Mouse (Mus musculus) gastrocnemius, postnatal 25 days (tissue): ENCODE results near the gene P4ha1. TPM values are rescaled to one million over a fixed set of nuclear protein-coding genes. Genes with fewer than 3 reads are reported as not detected.

Source experiments
- DNase-seq: peaks from one replicate; pipeline ENCODE4 v3.0.0; 2022
- total RNA-seq, 2 experiments: library from RNA; stranded (reverse); gene quantifications; 1 replicate in 1 of 2; 2 replicates in 1 of 2; pipeline ENCODE4 v1.2.3; 2021

The P4ha1 gene
- total RNA-seq, 2 experiments from 2014 or later, result 26.2 to 27.3 TPM

DNA sequence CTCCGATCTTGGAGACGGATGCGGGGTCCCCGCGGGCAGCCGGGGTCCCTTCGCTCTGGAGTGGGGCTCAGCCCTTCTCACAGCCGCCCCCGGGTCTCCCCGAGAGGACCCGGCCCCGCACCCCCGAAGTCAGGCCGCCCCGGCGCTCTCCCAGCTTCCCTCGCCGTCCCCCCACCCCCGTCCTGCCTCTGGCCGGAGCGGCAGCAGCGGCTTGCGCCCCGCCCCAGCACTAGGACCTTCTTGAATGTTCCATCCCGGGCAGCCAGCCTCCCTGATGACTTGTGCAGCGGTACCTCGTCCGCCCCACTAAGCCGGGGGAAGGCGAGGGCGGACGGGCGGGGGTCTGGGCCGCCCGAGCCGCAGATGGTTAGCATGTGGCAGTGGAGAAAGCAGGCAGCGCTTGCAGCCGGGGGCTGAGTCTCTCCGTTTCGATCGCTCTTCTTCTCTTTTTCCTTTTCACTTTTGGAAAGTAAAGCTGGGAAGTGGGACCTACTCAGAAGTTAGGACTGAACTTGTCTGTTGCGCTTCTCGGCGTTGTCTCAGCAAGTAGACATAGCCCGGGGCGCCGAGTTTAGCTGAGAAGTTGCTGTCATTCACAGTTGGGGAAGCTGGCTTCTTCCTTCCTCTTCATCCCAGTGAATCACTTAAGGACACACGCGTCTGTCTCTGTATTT lies 529 bp downstream of the P4ha1 start:
- DNase-seq, result no peak

DNA sequence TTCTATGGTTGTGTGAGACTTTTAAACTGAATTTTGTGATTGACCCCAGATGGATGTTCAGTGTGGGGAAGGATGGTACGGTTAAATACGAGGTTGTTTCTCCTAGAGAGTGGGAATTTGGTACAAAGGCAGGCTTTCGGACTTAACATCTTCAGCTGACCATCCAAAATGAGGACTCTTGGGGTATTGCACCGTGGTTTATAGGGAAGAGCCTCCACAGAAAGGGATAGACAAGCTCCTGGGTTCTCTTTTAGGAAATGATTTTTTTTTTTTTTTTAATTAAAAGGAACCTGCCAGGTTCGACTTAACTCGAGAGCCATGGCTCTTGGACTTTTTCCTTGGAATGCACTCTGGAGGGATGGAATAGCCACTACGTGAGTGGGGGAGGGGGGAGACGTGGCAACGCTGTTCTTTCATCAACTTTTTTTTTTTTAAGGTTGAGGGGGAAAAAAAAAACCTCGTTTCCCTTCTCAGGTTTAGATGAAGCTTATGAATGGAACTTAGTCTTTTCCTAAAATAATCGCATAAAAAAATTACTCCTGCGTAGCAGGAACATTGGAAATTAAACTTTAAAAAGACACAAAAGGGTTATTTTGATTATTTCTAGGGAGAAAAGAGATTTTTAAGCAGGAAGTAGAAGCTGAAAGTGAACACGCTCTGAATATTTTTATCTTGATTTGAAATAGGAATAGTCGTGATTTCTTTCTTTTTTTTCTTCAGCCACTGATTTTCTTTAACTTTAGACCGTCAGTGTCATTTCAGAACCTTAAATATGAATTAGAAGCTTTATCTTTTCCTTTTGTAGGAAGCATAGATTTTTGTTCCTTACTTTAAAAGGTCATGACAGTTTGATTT lies 1.4 kb downstream of the P4ha1 start:
- DNase-seq, result no peak

DNA sequence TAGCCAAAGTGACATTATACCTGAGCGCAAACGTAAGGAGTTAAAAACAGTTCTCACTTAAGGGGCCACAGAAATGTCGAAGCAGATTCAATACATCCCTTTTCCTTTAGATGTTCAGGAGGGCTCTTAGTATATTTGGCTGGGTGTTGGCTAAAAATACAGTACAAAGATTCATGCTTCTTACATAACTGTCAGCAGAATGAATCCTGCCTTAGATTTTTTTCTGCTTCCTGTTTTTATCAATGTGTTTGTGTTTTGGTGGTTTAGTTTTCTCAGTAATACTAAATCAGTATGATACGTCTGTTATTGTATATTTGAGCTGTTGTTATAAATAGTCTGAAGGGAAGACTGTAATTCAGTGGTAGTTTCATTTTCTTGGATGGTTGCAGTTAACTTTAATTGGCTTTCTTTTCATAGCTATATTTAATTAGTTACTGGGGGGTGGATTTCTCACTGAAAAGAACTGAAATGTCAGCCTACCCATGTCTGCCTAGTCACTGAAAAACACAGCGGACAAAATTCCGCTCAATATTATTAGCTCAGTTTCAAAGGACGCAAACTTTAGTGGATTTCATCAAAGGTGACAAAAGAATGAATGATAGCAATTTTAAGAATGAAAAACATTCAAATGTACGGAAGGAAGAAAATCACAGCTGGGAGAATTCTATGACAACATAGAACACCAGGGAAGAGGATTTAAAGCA lies 3.7 kb downstream of the P4ha1 start:
- DNase-seq, result no peak

GRCm38 (mm10) chr10:59327316-59327710 lies 4.2 kb downstream of the P4ha1 start:
- no peak for DNase-seq

- no peak for DNase-seq
Observed at GRCm38 (mm10) chr10:59331546-59332256, 8.6 kb downstream of the P4ha1 start.

- no peak for DNase-seq
Observed at GRCm38 (mm10) chr10:59333400-59333799, 10.3 kb downstream of the P4ha1 start.

- DNase-seq, result peak; percentile 44
Observed at GRCm38 (mm10) chr10:59334899-59335798, 12.1 kb downstream of the P4ha1 start.

DNA sequence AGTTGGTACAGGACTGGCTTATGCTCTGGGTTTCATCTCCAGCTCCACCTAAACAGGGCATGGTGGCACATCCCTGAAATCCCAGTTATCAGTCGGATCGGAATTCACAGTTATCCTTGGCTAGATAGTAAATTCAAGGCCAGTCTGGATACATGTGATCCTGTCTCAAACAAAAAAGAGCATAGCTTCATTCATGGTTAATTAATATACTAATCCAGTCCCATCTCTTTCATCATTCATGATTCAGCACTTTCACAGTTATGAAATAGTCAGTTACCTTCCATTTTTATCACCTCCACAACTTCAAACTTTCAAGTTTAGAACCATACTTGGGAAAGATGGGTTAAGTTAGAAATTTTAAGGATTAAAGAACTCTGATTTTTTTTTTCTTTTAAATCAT lies 13.0 kb downstream of the P4ha1 start:
- no peak for DNase-seq

DNA sequence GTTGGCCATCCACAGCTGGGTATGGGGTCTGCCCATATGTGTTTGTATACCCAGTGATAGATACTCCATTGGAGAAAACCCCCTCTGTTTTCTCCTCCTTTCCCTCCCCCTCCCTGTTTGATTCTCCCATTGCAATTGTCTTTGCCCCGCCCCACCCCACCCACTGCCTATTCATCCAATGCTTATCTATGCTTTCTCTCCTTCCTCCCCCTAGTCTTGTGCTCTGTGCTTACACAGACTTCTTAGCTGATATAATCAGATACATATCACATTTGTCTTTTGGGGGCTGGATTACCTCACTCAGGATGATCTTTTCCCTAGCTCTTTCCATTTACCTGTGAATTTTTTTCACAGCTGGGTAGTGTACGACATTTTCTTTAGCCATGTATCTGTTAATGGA lies 23.5 kb downstream of the P4ha1 start:
- no peak for DNase-seq

DNA sequence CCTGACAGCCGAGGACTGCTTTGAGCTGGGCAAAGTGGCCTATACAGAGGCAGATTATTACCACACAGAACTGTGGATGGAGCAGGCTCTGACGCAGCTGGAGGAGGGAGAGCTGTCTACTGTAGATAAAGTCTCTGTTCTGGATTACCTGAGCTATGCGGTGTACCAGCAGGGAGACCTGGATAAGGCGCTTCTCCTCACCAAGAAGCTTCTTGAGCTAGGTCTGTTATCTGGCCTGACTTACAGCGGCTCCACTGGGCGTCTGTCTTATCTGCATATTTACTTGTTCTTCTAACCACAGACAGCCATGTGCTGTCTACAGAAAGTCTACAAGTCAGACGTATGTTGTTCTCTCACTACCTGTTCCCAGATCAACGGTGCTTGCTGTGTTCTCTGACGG lies 25.1 kb downstream of the P4ha1 start:
- DNase-seq, result no peak

- no peak for DNase-seq
Observed at GRCm38 (mm10) chr10:59349536-59349935, 26.4 kb downstream of the P4ha1 start.

- DNase-seq, result no peak
Observed at GRCm38 (mm10) chr10:59353065-59353464, 30.0 kb downstream of the P4ha1 start.

DNA sequence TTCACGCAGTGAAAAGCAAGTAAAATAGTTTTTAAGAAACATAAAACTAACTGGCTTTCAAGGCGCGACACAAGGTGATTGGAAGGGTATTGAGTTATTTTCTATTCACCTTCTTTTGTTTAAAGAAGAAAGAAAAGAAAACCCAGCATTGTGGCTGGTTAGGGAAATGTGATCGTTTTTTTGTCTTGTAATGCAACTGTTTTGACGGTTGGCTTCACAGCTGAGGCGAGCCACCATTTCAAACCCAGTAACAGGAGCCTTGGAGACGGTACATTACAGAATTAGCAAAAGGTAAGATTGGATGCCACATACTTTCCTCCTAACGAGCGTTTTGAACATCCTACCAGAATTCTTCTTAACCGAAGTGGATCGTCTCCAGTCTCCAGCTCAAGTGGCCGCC lies 31.0 kb downstream of the P4ha1 start:
- DNase-seq, result no peak

DNA sequence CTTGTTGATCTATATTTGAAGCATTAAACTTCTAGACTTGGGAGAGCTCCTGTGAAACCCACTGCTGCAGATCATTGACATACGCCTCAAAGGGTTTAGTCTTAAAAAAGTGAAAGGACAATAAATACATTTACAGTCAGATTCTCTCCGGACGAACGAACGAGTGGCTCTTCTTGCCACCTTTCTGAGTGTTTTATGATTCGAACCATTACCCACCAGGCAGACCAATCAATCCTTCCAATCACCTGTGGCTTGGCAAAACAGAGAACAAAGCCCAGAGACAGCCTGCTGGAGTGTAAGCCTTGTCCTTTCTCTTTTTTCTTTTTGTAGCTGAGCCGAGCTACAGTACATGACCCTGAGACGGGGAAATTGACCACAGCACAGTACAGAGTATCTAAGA lies 31.9 kb downstream of the P4ha1 start:
- DNase-seq, result no peak

- DNase-seq, result no peak
Observed at GRCm38 (mm10) chr10:59358744-59359143, 35.6 kb downstream of the P4ha1 start.

DNA sequence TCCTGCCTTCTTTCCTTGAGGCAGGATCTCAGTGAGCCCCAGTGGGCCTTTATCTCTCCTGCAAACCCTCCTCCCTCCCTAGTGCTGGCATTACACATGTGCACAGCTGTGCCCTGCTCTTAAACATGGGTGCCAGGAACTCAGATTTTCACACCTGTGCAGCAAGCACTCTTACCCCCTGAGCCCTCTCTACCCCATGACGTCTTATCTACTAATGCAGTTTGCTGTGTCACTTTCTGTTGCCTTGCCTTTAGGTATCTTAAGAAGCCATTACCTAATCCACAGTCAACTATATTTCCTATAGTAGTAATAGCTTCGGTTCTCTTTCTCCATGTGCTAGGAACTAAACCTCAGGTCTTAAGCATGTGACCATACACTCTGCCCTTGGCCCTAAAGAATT lies 40.1 kb downstream of the P4ha1 start:
- no peak for DNase-seq

DNA sequence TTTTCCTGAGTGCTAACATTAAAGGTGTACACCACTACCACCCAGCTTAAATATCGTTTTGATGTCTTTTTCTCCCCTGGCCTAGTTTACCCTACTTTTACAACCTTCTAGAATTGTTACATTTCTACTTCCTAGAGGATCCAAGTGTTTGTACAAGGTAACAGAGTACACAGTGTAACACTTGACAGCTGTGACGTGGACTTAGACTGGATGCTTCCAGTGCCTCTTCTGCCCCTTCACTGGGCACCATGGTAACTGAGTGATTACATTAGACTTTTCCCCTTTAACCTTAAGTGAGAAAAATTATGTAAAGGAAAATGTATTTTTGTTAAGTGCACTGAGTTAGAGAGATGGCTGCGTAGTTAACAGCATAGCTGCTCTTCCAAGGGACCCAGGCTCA lies 41.5 kb downstream of the P4ha1 start:
- no peak for DNase-seq

DNA sequence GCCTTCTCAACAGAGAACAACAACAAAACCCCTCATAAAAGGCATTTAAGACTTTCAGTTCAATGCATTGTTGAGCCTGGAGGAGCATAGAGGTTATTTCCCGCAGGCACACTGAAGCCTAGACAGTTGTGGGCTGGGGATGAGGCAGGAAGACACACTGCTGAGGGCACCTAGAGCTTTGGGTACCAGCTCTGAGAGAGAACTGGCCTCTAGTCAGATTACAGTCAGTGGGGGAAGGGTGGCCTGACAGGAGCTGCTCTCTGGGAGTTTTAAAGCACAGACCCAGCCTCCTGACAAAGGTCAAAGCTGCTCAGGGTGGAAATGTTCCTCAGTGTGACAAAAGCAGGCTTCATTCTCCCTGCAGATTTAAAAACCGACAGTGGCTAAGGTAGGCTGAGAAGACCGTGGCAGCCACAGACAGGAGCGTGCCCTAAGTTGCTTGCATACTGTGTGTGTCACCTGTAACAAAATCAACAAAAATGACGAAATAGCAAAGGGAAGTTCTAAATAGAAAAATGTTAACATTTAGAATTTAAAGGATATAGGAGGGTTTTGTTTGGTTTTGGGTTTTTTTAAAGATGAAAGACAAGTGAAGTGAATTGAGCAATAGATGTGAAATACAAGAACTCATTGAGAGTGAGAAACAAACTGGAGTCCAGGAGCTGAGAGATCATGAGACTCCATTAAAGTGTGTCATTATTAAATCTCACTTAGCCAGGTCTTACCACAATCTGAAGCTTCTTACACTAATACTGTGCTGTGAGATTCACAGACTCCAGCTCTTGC lies 42.9 kb downstream of the P4ha1 start:
- no peak for DNase-seq

DNA sequence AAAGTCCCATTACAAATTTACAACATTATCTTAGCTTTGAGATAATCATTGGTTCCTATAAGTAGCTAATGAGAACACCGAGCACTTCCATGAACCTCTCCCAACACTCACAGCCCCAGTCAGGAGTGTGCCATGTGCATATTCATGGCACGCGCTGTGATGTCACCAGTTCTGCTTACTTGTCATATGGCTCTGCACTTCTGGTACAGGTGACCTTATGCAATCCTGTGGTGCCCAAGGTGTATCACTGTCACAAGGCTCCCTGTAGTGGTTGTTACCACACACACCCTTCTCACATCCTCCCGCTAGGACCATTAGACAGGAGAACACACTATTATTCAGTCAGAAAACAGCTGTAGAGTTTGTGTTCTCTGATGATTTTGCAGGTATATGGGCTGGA lies 43.6 kb downstream of the P4ha1 start:
- no peak for DNase-seq

GRCm38 (mm10) chr10:59367206-59367605 lies 44.1 kb downstream of the P4ha1 start:
- DNase-seq, result no peak

DNA sequence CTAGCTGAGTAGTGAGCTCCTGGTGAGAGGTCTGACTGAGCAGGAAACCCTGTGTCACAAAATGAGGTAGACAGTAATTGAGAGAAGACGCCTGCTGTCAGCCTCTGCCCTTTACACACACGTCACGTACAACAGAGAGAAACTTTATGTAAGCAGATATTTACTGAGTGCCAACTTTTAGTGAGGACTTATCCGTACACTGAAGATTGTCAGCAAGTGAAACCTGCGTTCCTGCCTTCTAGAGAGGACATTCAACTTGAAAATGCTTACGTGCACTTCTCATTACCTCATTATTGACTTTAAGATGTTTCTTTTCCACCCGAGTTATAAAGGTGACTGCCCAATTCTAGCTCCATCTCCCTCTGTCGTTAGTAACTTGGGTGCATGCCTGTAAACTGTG lies 45.6 kb downstream of the P4ha1 start:
- DNase-seq, result no peak
